Mouse (Mus musculus) lung, postnatal 14 days (tissue): ENCODE measurements around the gene Uri1.
A peak's percentile ranks its signal among the peaks of the same experiment; 100 is the strongest.

Experiments
- DNase-seq: peaks from one replicate; pipeline ENCODE4 v3.0.0; 2021

Gene Uri1

DNA sequence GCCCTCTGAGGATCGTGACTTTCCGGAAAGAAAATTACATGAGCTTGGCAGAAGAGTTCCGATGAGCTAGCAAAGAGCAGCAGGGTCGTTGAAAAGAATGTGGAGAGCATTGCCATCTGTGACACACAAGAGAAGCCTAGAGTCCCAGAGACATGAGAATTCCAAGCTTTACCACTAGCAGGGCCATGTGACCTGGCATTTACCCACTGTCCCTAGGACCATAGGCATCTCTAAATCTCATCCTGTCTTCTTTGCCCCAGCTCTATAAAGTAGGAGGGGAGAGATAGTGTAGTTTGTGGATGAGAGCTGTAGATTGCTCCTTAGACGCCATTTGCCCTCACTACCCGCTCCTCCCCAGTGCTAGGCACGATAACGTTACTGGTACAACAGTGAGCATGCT, at the start of gene Uri1:
TSS of gene Uri1 (minus strand) at position 101 of the 400 bp plus-strand sequence.
- no peak for DNase-seq

DNA sequence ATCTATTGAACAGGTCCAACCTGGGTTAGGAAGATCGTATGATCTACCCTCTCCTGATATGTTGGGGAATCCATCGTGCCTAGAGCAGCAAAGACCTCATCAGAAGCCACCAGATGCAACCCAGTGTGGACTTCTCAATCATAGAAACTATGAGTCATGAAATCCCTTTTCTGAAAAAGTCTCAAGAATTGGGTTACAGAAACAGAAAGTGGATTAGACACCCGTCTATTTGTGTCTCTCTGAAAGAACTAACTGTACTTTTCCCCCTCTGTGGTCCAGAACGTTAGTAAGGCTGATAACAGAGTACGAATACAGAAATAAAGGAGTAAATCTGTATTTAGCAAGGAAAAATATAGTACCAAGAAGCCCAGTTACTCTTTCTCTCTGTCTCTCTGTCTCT, 47.7 kb upstream of the Uri1 start:
- no peak for DNase-seq

DNA sequence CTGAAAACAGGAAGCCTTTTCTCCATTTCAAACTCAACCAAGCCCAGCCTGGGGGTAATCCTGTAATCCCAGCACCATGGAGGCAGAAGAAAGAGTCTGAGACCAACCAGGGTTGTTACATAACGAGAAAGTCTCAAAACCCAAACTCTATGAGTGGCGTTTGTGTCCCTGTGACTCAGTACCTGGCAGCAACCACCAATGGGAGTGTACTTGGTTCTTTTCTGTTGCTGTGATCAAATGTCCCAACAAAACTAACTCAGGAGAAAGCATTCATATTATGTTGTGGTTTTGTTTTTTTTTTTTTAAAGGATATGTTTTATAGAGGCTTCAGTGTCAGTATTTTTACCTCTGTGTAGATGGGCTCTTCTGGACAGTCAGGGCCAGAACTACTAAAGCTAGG, 47.3 kb upstream of the Uri1 start:
- DNase-seq, result no peak

- DNase-seq, result no peak
Measured at GRCm38 (mm10) chr7:38064431-38064830, 41.1 kb upstream of the Uri1 start.

- DNase-seq, result peak; percentile 89
Measured at GRCm38 (mm10) chr7:38061060-38061970, 38.0 kb upstream of the Uri1 start.

DNA sequence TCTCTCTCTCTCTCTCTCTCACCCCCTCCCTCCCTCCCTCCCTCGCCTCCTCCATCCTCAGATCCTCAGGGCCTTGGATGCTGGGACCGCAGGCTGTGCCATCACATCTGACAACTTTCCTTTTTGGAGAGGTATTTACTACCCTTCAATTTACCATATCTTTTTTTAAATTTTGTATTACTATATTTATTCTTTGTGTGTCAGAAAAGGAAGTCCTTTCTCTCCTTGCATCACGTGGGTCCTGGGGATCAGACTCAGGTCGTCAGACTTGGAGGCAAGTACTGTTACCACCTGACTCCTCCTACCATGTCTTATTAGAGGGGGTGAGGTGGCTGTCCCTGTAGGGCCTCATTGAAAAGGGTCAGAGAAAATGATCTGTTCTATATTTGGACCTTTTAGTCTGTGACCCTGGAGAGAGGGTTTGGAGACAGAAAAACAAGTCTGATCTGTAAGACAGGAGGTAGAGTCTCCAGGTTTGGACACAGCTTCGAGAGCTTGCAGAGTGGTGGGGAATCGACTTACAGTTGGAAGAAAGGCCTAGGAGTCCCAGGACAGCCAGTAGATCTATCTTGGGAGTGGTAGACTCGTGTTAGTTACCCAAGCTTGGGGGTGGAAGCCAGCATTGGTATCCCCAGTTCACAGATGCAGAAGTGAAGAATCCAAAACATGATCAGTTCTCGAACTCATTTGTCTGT, 36.4 kb upstream of the Uri1 start:
- no peak for DNase-seq

DNA sequence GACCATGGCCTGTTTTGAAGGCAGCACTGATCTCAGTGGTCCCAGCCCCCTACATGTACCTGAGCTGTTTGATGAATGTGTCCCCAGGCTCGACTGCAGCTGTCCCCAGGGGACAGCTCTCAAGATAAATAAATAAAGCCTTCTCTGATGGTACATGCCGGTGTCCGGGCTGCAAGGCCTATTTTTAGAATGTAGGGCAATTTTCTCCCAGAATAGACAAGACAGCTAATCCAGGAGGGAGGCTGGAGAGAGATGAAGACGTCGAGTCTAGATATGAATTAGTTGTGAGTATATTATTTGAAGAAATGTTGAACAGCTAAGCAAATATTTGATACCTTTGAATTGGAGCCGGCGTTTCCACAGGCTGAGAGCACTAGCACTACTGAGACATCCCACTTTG, 35.7 kb upstream of the Uri1 start:
- DNase-seq, result no peak

- DNase-seq, result no peak
Measured at GRCm38 (mm10) chr7:38055996-38056395, 32.6 kb upstream of the Uri1 start.

- DNase-seq, result no peak
Measured at GRCm38 (mm10) chr7:38054246-38054645, 30.9 kb upstream of the Uri1 start.

- DNase-seq, result no peak
Measured at GRCm38 (mm10) chr7:38047229-38047628, 23.9 kb upstream of the Uri1 start.

- no peak for DNase-seq
Measured at GRCm38 (mm10) chr7:38041244-38041643, 17.9 kb upstream of the Uri1 start.

DNA sequence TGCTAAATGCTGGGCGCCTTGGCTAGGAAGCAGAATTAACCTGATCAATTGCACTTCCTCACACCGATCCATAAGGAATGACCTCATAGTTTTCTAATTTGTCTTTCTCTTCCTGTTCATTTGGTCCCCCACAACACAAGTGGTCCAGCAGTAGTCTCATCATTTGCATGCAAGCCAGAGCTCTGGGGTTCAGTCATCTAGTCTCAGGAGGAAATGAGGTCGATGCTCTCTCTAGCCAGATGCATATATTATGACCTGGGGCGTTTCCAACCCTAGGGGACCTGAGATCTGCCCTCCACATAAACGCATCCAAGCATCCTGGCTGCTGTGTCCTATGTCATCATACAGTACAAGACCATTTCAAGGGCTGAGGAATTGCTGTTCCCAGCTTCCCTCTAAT, 14.2 kb upstream of the Uri1 start:
- DNase-seq, result no peak

DNA sequence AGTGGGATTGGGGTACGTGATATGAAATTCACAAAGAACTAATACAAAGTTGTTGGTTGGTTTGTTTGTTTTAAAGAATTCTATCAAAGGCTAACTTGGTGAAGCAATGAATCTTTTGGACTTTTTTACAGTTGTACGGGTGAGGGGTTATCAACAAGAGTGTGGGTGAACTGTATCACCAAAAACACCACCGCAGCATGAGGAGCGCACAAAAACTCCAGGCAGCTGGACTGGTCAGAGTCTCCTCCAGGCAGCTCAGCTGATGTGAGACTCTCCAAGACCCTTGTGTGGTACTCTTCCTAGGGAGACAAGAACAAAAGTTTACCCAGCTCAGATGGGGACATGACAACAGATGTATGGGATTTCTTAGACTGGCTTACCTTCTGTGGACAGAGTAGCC, 7.8 kb upstream of the Uri1 start:
- DNase-seq, result no peak

- no peak for DNase-seq
Measured at GRCm38 (mm10) chr7:38030606-38031005, 7.3 kb upstream of the Uri1 start.

- no peak for DNase-seq
Measured at GRCm38 (mm10) chr7:38029986-38030385, 6.6 kb upstream of the Uri1 start.

GRCm38 (mm10) chr7:38029083-38029482, 5.7 kb upstream of the Uri1 start:
- no peak for DNase-seq

- no peak for DNase-seq
Measured at GRCm38 (mm10) chr7:38027940-38028600, 4.7 kb upstream of the Uri1 start.

DNA sequence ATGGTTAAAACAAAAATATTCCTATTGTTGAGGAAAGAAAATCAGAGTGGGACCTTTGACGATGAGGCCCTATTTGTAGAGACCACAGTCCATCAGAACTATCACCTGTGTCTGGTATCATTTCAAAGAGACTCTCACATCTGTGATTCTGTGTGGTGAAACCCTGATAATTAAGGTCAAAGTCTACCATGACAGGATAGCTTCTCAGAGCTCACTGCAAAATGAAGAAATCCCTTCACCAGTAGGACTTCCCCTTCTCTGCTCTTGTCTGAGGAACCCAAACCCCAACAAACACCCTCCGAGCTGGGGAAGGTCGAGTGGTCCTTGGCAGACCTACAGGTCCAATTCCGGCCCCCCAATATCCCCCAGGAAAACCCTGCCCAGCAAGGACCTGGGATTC, 1.5 kb upstream of the Uri1 start:
- DNase-seq, result no peak

DNA sequence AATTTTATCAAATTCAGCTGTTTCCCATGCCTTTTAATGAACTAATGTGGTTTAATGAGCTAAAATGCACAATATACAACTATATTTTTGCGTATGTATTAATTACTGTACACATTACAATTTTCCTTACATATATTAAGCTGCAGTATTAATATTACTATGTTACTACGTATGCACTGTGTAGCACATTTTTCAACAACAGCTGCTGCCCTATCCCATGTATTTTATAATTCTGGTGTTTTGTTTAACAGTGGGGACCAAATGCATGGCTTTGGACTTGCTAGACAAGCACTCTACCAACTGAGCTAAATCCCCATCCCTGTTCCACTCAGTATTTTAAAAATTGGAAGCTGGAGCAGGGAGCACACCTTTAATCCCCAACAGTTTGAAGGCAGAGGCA, 3.6 kb downstream of the Uri1 start:
- no peak for DNase-seq

- DNase-seq, result peak; percentile 92
Measured at GRCm38 (mm10) chr7:38019369-38019749, 4.0 kb downstream of the Uri1 start.

DNA sequence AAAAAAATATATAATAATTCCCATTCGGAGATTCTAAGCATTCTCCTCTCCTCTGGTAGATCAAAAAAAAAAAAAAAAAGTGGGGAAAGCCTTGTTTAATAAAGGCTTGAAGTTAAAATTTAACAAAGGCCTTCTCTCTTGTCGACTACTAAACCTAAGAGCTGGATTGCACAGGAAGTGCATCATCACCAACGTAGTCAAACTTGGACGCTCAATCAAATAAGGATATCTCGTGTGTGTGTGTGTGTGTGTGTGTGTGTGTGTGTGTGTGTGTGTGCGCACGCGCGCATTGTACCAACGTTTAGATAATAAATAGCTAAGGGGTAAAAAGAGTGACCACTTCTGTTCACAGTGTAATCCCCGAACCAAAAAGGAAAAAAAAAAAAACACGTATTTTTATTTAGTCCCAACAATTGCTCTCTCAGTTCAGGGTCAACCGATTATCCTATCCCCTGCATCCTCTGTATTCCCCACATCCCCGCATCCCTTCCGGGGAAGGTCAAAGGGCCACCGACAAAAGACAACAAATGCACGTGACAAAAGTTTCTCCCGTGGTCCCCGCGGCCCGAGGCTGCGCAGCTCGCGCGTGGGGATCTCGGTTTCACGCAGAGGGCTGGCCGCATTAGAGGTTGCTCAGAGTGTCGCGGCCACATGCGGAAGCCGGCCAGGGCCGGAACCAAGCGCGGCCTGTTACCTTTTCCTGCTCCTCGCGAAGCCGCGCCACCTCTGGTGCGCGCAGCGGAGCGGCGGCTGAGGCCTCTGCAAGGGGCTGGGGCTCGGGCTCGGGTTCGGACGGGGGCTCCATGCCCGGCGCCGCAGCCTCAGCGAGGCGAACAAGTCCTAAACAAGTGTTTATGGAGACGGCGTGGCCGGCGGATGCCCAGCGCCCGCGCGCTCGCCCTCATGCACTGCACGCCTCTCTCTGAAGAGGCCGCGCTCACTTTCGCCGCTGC, 4.7 kb downstream of the Uri1 start:
- peak; percentile 62 for DNase-seq

- no peak for DNase-seq
Measured at GRCm38 (mm10) chr7:38015356-38015755, 8.0 kb downstream of the Uri1 start.

DNA sequence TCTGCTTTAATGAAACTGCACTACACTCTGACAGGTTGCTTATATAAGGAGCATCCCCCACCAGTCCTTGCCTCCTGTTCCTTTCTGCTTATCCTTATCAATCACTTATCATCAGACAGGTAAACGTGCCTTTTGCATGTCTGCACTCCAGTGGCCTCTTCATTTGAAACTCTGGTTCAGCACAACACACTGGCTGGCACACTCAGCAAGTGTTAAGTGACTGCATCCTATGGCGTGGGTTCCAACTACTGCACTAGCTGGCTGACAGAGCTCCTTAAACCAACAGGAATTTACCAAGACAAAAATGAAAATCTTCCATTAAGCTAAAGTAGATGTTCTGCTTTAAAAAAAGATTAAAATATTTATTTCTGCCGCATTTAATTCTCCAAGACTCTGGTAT, 9.4 kb downstream of the Uri1 start:
- no peak for DNase-seq
